Mouse (Mus musculus) left cerebral cortex, adult 18-20 months (tissue): Measurements from ENCODE around the gene Thsd7b. TPM values are rescaled to one million over a fixed set of nuclear protein-coding genes. Genes with fewer than 3 reads are reported as not detected.

ENCODE experiments used
- DNase-seq, 2 experiments: peaks; one replicate each; pipeline ENCODE4 v3.0.0; 2021 to 2022; ENCODE audit warnings: low spot score in 2 of 2, mixed read lengths in 1 of 2
- long read RNA-seq, 2 experiments: library from polyadenylated mRNA; stranded (forward); transcript quantifications; one replicate each; pipeline ENCODE4 v2.0.0; 2021
- total RNA-seq, 2 experiments: library from RNA; stranded (reverse); gene quantifications; 2 replicates each; pipeline ENCODE4 v1.2.3; 2021

The Thsd7b gene
- total RNA-seq: 1 to 10 TPM; 3.8 to 7.5 TPM
- long read RNA-seq, experiment 1, partial matches to known transcripts: 1 of 2 reads
- long read RNA-seq, experiment 1, other reads (novel, unspliced or antisense): 1 of 2 reads
- long read RNA-seq, experiment 2, partial matches to known transcripts: 1 of 2 reads
- long read RNA-seq, experiment 2, other reads (novel, unspliced or antisense): 1 of 2 reads

DNA sequence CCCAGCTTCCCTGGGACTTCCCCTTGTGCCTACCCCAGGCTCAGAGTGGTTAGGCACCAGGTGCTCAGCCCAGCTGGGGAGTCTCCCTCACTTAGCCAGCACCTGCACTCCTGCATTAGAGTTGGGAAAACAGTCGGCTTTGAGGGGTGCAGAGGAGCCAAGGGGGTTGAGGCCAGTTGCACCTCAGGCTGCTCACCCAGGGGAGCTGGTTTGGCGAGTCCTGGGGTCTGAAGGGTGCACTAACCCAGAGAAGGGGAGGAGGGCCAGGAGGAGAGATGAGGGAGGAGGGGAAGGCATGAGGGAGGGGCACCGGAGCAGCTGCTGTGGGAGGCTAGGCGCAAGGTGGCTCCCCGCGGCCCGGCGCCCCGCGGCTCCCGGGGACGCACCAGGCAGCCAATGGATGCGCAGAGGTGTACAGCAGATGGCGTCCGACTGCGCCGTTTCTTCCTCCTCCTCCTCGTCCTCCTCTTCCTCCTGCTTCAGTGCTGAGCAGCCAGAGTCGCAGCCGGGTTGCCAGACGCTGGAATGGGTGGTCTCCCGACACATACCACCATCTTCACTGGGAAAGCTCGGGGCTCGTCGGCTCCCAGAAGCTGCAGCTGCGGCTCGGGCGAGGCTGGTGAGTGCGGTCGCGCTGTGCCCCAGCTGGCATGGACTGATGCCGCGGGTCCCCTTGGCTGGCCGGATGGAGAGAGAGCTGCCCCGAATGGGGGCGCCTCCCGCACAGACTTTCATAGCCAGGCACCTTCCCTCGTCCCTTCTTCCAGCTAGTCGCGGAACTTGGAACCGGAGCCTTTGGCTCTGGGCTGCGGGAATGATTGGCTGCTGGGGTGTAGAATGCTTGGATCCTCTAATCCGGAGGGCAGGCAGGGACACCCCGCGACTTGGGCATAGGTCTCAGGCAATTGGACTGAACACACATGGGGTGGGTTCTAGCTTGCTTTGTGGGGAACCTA lies at the start of gene Thsd7b:
TSS of gene Thsd7b (plus strand) at position 321 of the 956 bp plus-strand sequence.
- DNase-seq: peak; percentile 32 to 45

- DNase-seq: peak; percentile 46 to 48
Observed at GRCm38 (mm10) chr1:129244292-129244691, 28.8 kb upstream of the Thsd7b start.

GRCm38 (mm10) chr1:129250704-129251443 lies 22.2 kb upstream of the Thsd7b start:
- no peak for DNase-seq

GRCm38 (mm10) chr1:129266684-129267083 lies 6.4 kb upstream of the Thsd7b start:
- DNase-seq: no peak

DNA sequence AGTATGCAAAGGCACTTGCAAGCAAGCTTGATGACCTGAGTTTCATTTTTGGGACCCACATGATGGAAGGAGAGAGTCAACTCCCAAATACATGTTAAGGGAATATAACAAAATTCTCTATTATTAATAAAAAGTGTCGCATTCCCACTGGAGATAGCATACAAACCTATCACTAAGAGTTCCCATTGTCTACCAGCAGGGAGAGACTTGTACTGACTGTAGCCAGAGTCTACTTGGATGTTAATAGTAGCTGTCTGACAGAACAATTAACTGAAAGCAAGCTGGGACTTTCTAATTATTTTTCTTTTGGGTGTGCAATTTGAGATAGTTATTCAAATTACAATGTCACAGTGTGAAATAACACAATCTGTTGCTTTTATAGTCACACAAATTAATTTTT lies 31.1 kb downstream of the Thsd7b start:
- DNase-seq: no peak

- no peak for DNase-seq
Observed at GRCm38 (mm10) chr1:129324388-129324787, 51.3 kb downstream of the Thsd7b start.

GRCm38 (mm10) chr1:129324798-129325197 lies 51.7 kb downstream of the Thsd7b start:
- DNase-seq: no peak

GRCm38 (mm10) chr1:129356631-129357030 lies 83.5 kb downstream of the Thsd7b start:
- no peak for DNase-seq

GRCm38 (mm10) chr1:129357378-129357777 lies 84.3 kb downstream of the Thsd7b start:
- no peak for DNase-seq

DNA sequence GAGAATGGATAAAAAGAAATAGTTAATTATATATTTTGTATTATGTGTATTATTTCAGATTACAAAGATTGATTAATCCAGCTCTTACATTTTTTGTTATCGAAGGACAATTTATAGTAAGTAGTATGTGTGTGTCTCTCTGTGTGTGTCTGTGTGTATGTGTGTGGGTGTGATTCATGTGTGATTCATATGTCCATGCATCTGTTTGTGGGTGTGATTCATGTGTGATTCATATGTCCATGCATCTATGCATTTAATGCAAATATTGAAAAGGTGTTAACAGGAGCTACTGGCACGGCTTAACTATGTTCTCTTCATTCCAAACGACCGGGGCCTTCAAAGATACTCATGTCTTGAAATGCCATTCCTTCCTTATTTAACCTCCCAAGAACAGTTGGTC lies 90.3 kb downstream of the Thsd7b start:
- DNase-seq: no peak

GRCm38 (mm10) chr1:129364828-129365227 lies 91.7 kb downstream of the Thsd7b start:
- no peak for DNase-seq

DNA sequence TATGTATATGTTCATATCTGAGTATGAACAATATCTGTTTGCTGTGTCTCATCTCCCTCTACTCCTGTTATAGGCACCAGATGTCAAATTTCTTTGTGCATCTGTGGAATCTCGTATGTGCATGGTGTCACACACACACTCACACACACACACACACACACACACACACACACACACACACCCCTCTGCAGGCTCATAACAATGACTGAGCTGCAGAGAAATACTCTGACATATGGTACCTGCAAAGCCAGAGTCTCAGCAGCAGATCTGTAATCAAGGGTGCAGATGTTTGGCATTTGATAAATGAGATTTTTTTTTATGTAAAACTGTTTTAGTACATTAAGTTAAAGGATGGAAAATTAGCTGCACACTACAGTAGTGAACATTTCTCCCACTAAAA lies 92.5 kb downstream of the Thsd7b start:
- DNase-seq: no peak

GRCm38 (mm10) chr1:129386479-129386878 lies 113.4 kb downstream of the Thsd7b start:
- DNase-seq: no peak

- DNase-seq: no peak
Observed at GRCm38 (mm10) chr1:129411584-129411983, 138.5 kb downstream of the Thsd7b start.

- peak; percentile 8 to 21 for DNase-seq
Observed at GRCm38 (mm10) chr1:129421581-129421980, 148.5 kb downstream of the Thsd7b start.

- no peak for DNase-seq
Observed at GRCm38 (mm10) chr1:129464414-129464813, 191.3 kb downstream of the Thsd7b start.

DNA sequence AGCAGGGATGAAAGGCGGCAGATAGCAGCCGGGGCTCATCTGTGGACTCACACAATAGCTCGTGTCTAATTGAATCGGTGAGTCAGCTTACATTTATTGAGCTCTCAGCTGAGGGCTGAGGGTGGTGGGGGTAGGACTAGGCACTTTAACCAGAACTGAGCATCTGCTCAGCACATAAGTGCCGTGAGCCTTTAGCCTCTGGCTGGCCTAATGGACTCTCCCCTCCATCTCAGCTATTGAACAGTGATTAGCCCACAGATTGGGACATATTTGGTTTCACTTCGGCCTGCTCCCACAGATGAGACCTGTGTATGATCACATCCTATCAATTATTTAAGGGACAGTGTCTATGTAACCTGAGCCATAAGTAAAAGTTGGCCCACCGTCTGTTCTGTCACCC lies 200.4 kb downstream of the Thsd7b start:
- no peak for DNase-seq

DNA sequence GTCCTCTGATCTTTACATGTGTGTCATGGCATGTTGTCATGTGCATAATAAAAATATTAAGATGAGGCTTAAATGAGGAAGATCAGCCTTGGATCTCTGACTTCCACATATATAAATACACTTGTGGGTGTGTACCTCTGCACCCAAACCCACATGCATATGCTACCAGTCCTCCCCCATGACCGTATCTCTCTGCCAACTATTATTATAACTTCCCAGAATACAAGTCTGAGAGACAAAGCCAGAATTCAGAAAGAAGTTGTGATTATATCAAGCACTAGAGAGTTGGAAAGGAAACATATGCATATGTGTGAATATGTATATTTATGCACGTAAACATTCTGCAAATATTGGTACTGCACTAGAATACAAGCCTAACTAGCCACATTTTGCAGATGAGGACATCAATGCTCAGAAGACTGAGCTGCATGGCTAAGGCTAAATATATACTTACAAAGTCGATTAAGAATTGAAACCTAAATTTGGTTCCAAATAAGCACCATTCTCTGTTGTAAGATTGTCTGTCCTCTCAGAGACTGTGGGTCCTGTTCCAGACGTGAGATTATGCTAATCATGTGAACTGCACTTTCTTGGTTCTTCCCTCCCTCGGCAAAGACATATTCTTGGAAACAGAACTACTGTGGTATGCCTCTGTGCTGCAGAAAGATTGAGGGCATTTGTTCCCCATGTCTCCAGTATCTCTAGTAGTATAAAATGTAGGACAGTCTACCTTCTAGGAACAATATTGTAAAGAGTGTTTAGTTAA lies 211.3 kb downstream of the Thsd7b start:
- DNase-seq: peak in 1 of 2 experiments; percentile 4

DNA sequence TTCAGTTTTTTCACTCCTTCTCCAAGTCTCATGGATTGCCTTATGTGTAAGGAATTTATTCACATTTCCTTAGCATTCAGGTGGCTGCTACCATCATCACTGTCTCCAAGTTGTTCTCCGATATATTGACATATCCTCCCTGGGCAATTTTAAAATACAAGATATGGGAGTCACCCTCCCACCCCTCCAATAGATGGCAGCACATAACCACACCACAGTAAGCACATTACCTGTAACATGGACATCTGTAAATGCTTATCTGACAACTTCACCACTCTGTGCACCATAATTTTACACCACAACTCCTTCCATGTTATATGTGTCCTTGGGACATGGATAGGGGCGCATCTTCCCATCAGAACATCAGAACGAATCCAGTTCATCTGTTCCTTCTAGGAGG lies 218.0 kb downstream of the Thsd7b start:
- DNase-seq: peak; percentile 8 to 13

GRCm38 (mm10) chr1:129493929-129494328 lies 220.8 kb downstream of the Thsd7b start:
- DNase-seq: no peak

- DNase-seq: no peak
Observed at GRCm38 (mm10) chr1:129501707-129502106, 228.6 kb downstream of the Thsd7b start.
